Mouse (Mus musculus) ES-Bruce4 (cell line): Measurements from ENCODE around the gene Cux1.

Experiments
- CTCF ChIP-seq: IDR thresholded peaks from one replicate; pipeline ENCODE4 v1.8.1; 2011; ENCODE audit warnings: low read depth, low read length
- EP300 ChIP-seq: IDR thresholded peaks from 2 replicates; pipeline ENCODE4 v1.6.1; 2011; ENCODE audit warnings: low read depth, low read length; ENCODE audit not compliant: insufficient read depth
- POLR2A ChIP-seq: IDR thresholded peaks from one replicate; pipeline ENCODE4 v1.8.1; 2011; ENCODE audit warnings: low read length; ENCODE audit not compliant: insufficient read depth

- TF ChIP-seq POLR2A (no peak), EP300 (no peak), CTCF (no peak)
Observed at GRCm38 (mm10) chr5:136498741-136499140, 68.5 kb downstream of the Cux1 start.
